Mouse (Mus musculus) thymus, adult 2 months (tissue): ENCODE data around the gene Csmd2.
"Not testable (repeated sequence)": the region's sequence is repeated elsewhere in the genome, so short reads cannot be mapped to it uniquely, and the experiment has no call there.

Experiments used
- CTCF ChIP-seq: fragments of 200-500 bp; IDR thresholded peaks from 2 replicates; pipeline ENCODE4 v1.5.1; 2012; ENCODE audit warnings: mild to moderate bottlenecking, control low read depth, low read length, moderate library complexity, borderline replicate concordance; ENCODE audit not compliant: control insufficient read depth, poor library complexity, insufficient read depth; ENCODE audit errors: extremely low read depth
- POLR2A ChIP-seq: fragments of 200-500 bp; IDR thresholded peaks from 2 replicates; pipeline ENCODE4 v1.6.1; 2012; ENCODE audit warnings: mild to moderate bottlenecking, low read length, control low read depth, moderate library complexity; ENCODE audit not compliant: control insufficient read depth, poor library complexity, insufficient read depth; ENCODE audit errors: extremely low read depth

DNA sequence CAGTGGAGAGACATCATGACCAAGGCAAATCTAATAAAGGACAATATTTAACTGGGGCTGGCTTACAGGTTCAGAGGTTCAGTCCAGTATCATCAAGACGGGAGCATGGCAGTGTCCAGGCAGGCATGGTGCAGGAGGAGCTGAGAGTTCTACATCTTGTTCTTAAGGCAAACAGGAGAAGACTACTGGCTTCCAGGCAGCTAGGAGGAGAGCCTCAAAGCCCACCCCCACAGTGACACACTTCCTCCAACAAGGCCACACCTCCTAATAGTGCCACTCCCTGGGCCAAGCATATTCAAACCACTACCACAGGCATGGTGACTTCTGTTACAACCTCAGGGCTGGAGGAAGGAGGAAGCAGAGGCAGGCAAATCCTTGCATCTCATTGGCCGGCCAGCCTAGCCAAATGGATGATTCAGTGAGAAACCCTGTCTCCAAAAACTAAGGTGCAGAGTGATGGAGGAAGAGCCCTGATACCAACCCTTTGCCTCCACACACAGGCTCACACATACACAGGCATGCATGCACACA is 556.4 kb downstream of the Csmd2 start:
- TF ChIP-seq CTCF, POLR2A: not testable (repeated sequence)
